Mouse (Mus musculus): ENCODE measurements at regions not wholly inside any gene's neighbourhood (a gene's known extent, or its start where the extent isn't known, plus 50 kb on each side); places are given as distances from the start of the nearest gene placed in this dataset.

- H3K36me3 ChIP-seq (ENCODE audit: control insufficient read depth, insufficient read depth, low read length) = no peaks in the 10 kb centered on the region
- TF ChIP-seq POLR2A (IDR thresholded peaks at IDR 0.05; ENCODE audit: low read depth, low read length) (no peak), CTCF (conservative IDR thresholded peaks at IDR 0.05; ENCODE audit: insufficient read depth, insufficient read length, low read depth, low read length) (no peak)
- H3K4me1 ChIP-seq (ENCODE audit: control insufficient read depth, insufficient read depth, low read length) = no peaks in the 10 kb centered on the region
- no peak for DNase-seq
- no peak overlapping the region for H3K4me3 ChIP-seq (ENCODE audit: insufficient read depth, low read depth, low read length)
- 72% methylated on average over 4 of the region's 4 CpGs for WGBS
- no peaks in the 10 kb centered on the region; the same call in 1 of the 2 replicates for H3K27me3 ChIP-seq (replicated peaks; ENCODE audit: control insufficient read depth, insufficient read depth, low read length)
- no peak overlapping the region for H3K27ac ChIP-seq (ENCODE audit: insufficient read depth, low read depth, low read length)
Observed at GRCm38 (mm10) chr6:53233777-53234176, 53.3 kb upstream of the Creb5 start.

GRCm38 (mm10) chr6:53232616-53233015, 54.5 kb upstream of the Creb5 start:
- no peak for DNase-seq
- H3K36me3 ChIP-seq (ENCODE audit: control insufficient read depth, insufficient read depth, low read length) = no peaks in the 10 kb centered on the region
- no peak overlapping the region for H3K27ac ChIP-seq (ENCODE audit: insufficient read depth, low read depth, low read length)
- WGBS = 45% methylated on average over 5 of the region's 5 CpGs
- H3K4me1 ChIP-seq (ENCODE audit: control insufficient read depth, insufficient read depth, low read length) = no peaks in the 10 kb centered on the region
- H3K27me3 ChIP-seq (replicated peaks; ENCODE audit: control insufficient read depth, insufficient read depth, low read length) = no peaks in the 10 kb centered on the region; the same call in 1 of the 2 replicates
- H3K4me3 ChIP-seq (ENCODE audit: insufficient read depth, low read depth, low read length) = no peak overlapping the region
- no peak for TF ChIP-seq POLR2A (IDR thresholded peaks at IDR 0.05; ENCODE audit: low read depth, low read length)
- no peak for TF ChIP-seq CTCF (conservative IDR thresholded peaks at IDR 0.05; ENCODE audit: insufficient read depth, insufficient read length, low read depth, low read length)

- no peak overlapping the region for H3K4me3 ChIP-seq (ENCODE audit: insufficient read depth, low read depth, low read length)
- no peaks in the 10 kb centered on the region for H3K36me3 ChIP-seq (ENCODE audit: control insufficient read depth, insufficient read depth, low read length)
- H3K27me3 ChIP-seq (replicated peaks; ENCODE audit: control insufficient read depth, insufficient read depth, low read length) = no peaks in the 10 kb centered on the region
- H3K27ac ChIP-seq (ENCODE audit: insufficient read depth, low read depth, low read length) = no peak overlapping the region
- WGBS = 66% methylated on average over 6 of the region's 6 CpGs
- no peak for TF ChIP-seq CTCF (conservative IDR thresholded peaks at IDR 0.05; ENCODE audit: insufficient read depth, insufficient read length, low read depth, low read length)
- no peak for TF ChIP-seq POLR2A (IDR thresholded peaks at IDR 0.05; ENCODE audit: low read depth, low read length)
- no peak for DNase-seq
- no peaks in the 10 kb centered on the region for H3K4me1 ChIP-seq (ENCODE audit: control insufficient read depth, insufficient read depth, low read length)
Observed at GRCm38 (mm10) chr6:53229350-53229749, 57.7 kb upstream of the Creb5 start.

- no peaks in the 10 kb centered on the region for H3K27me3 ChIP-seq (replicated peaks; ENCODE audit: control insufficient read depth, insufficient read depth, low read length)
- H3K4me3 ChIP-seq (ENCODE audit: insufficient read depth, low read depth, low read length) = no peak overlapping the region
- DNase-seq = no peak
- WGBS = 87% methylated on average over 8 of the region's 8 CpGs
- H3K27ac ChIP-seq (ENCODE audit: insufficient read depth, low read depth, low read length) = no peak overlapping the region
- no peaks in the 10 kb centered on the region for H3K4me1 ChIP-seq (ENCODE audit: control insufficient read depth, insufficient read depth, low read length)
- H3K36me3 ChIP-seq (ENCODE audit: control insufficient read depth, insufficient read depth, low read length) = no peaks in the 10 kb centered on the region
- TF ChIP-seq CTCF (conservative IDR thresholded peaks at IDR 0.05; ENCODE audit: insufficient read depth, insufficient read length, low read depth, low read length) (no peak), POLR2A (IDR thresholded peaks at IDR 0.05; ENCODE audit: low read depth, low read length) (no peak)
Observed at GRCm38 (mm10) chr6:53222104-53222503, 65.0 kb upstream of the Creb5 start.

- H3K4me3 ChIP-seq (ENCODE audit: insufficient read depth, low read depth, low read length) = no peak overlapping the region
- no peaks in the 10 kb centered on the region for H3K36me3 ChIP-seq (ENCODE audit: control insufficient read depth, insufficient read depth, low read length)
- no peak for DNase-seq
- WGBS = 92% methylated on average over 4 of the region's 4 CpGs
- H3K27ac ChIP-seq (ENCODE audit: insufficient read depth, low read depth, low read length) = no peak overlapping the region
- H3K4me1 ChIP-seq (ENCODE audit: control insufficient read depth, insufficient read depth, low read length) = no peaks in the 10 kb centered on the region
- TF ChIP-seq CTCF (conservative IDR thresholded peaks at IDR 0.05; ENCODE audit: insufficient read depth, insufficient read length, low read depth, low read length) (no peak), POLR2A (IDR thresholded peaks at IDR 0.05; ENCODE audit: low read depth, low read length) (no peak)
- no peaks in the 10 kb centered on the region for H3K27me3 ChIP-seq (replicated peaks; ENCODE audit: control insufficient read depth, insufficient read depth, low read length)
Observed at GRCm38 (mm10) chr6:53221668-53222005, 65.4 kb upstream of the Creb5 start.

- peak; percentile 12 for DNase-seq
- 67% methylated on average over 18 of the region's 18 CpGs for WGBS
Observed at GRCm38 (mm10) chr6:53220784-53221667, 66.0 kb upstream of the Creb5 start.

GRCm38 (mm10) chr6:53218871-53219286, 68.2 kb upstream of the Creb5 start:
- 76% methylated on average over 10 of the region's 10 CpGs for WGBS
- H3K4me1 ChIP-seq (ENCODE audit: control insufficient read depth, insufficient read depth, low read length) = no peaks in the 10 kb centered on the region
- DNase-seq = no peak

More at GRCm38 (mm10) chr6:53220784-53221667, 66.0 kb upstream of the Creb5 start:
- H3K4me3 ChIP-seq (ENCODE audit: insufficient read depth, low read depth, low read length) = no peak overlapping the region
- no peaks in the 10 kb centered on the region for H3K36me3 ChIP-seq (ENCODE audit: control insufficient read depth, insufficient read depth, low read length)
- H3K4me1 ChIP-seq (ENCODE audit: control insufficient read depth, insufficient read depth, low read length) = no peaks in the 10 kb centered on the region
- no peak for TF ChIP-seq POLR2A (IDR thresholded peaks at IDR 0.05; ENCODE audit: low read depth, low read length)
- no peak for TF ChIP-seq CTCF (conservative IDR thresholded peaks at IDR 0.05; ENCODE audit: insufficient read depth, insufficient read length, low read depth, low read length)
- H3K27me3 ChIP-seq (replicated peaks; ENCODE audit: control insufficient read depth, insufficient read depth, low read length) = no peaks in the 10 kb centered on the region
- no peak overlapping the region for H3K27ac ChIP-seq (ENCODE audit: insufficient read depth, low read depth, low read length)

More at GRCm38 (mm10) chr6:53218871-53219286, 68.2 kb upstream of the Creb5 start:
- TF ChIP-seq POLR2A (IDR thresholded peaks at IDR 0.05; ENCODE audit: low read depth, low read length) (no peak), CTCF (conservative IDR thresholded peaks at IDR 0.05; ENCODE audit: insufficient read depth, insufficient read length, low read depth, low read length) (no peak)
- no peak overlapping the region for H3K4me3 ChIP-seq (ENCODE audit: insufficient read depth, low read depth, low read length)
- H3K27me3 ChIP-seq (replicated peaks; ENCODE audit: control insufficient read depth, insufficient read depth, low read length) = no peaks in the 10 kb centered on the region
- H3K27ac ChIP-seq (ENCODE audit: insufficient read depth, low read depth, low read length) = no peak overlapping the region
- no peaks in the 10 kb centered on the region for H3K36me3 ChIP-seq (ENCODE audit: control insufficient read depth, insufficient read depth, low read length)
